Mouse (Mus musculus) cerebellum, postnatal 36 days (tissue): Measurements from ENCODE around the gene Kat2a.

Source experiments
- DNase-seq, 2 experiments: peaks; one replicate each; pipeline ENCODE4 v3.0.0; 2021 to 2022; ENCODE audit warnings: mixed read lengths in 2 of 2

The Kat2a gene

GRCm38 (mm10) chr11:100705095-100705747 lies 7.0 kb downstream of the Kat2a start:
- DNase-seq, result no peak

GRCm38 (mm10) chr11:100703851-100704531 lies 8.3 kb downstream of the Kat2a start, which contains the start of gene Dhx58:
TSS of gene Dhx58 (minus strand) at chr11:100704271.
- DNase-seq, result no peak

GRCm38 (mm10) chr11:100703366-100703765 lies 8.9 kb downstream of the Kat2a start:
- no peak for DNase-seq

- DNase-seq, result no peak
Observed at GRCm38 (mm10) chr11:100702906-100703305, 9.4 kb downstream of the Kat2a start.

GRCm38 (mm10) chr11:100702081-100702851 lies 10.0 kb downstream of the Kat2a start:
- peak; percentile 56 to 59 for DNase-seq

GRCm38 (mm10) chr11:100701301-100701700 lies 11.0 kb downstream of the Kat2a start:
- no peak for DNase-seq

- no peak for DNase-seq
Observed at GRCm38 (mm10) chr11:100700710-100701109, 11.6 kb downstream of the Kat2a start.

GRCm38 (mm10) chr11:100697921-100698320 lies 14.3 kb downstream of the Kat2a start:
- DNase-seq, result no peak

GRCm38 (mm10) chr11:100694926-100695325 lies 17.3 kb downstream of the Kat2a start:
- peak; percentile 80 to 81 for DNase-seq

GRCm38 (mm10) chr11:100693154-100693553 lies 19.1 kb downstream of the Kat2a start:
- DNase-seq, result no peak

GRCm38 (mm10) chr11:100692164-100692616 lies 20.1 kb downstream of the Kat2a start, which contains the start of gene Zfp385c:
TSS of gene Zfp385c (minus strand) at chr11:100692455.
- no peak for DNase-seq

GRCm38 (mm10) chr11:100690389-100690788 lies 21.9 kb downstream of the Kat2a start:
- DNase-seq, result no peak

GRCm38 (mm10) chr11:100688443-100688842 lies 23.8 kb downstream of the Kat2a start:
- DNase-seq, result no peak

GRCm38 (mm10) chr11:100687265-100687664 lies 25.0 kb downstream of the Kat2a start:
- no peak for DNase-seq

- no peak for DNase-seq
Observed at GRCm38 (mm10) chr11:100685371-100685770, 26.9 kb downstream of the Kat2a start.

GRCm38 (mm10) chr11:100684084-100684483 lies 28.2 kb downstream of the Kat2a start:
- no peak for DNase-seq

GRCm38 (mm10) chr11:100682526-100682925 lies 29.7 kb downstream of the Kat2a start:
- DNase-seq, result no peak

- DNase-seq, result no peak
Observed at GRCm38 (mm10) chr11:100681826-100682225, 30.4 kb downstream of the Kat2a start.

GRCm38 (mm10) chr11:100677810-100678209 lies 34.5 kb downstream of the Kat2a start:
- DNase-seq, result no peak

GRCm38 (mm10) chr11:100673169-100673568 lies 39.1 kb downstream of the Kat2a start:
- DNase-seq, result peak; percentile 14 to 30

- peak in 1 of 2 experiments; percentile 22 for DNase-seq
Observed at GRCm38 (mm10) chr11:100671956-100672355, 40.3 kb downstream of the Kat2a start.

- DNase-seq, result no peak
Observed at GRCm38 (mm10) chr11:100671049-100671448, 41.2 kb downstream of the Kat2a start.

- no peak for DNase-seq
Observed at GRCm38 (mm10) chr11:100659806-100660205, 52.5 kb downstream of the Kat2a start.
